Mouse (Mus musculus): ENCODE results near the gene Parg.
A peak's percentile ranks its signal among the peaks of the same experiment; 100 is the strongest.
"Not testable (repeated sequence)": the region's sequence is repeated elsewhere in the genome, so short reads cannot be mapped to it uniquely, and the experiment has no call there.

Gene Parg

DNA sequence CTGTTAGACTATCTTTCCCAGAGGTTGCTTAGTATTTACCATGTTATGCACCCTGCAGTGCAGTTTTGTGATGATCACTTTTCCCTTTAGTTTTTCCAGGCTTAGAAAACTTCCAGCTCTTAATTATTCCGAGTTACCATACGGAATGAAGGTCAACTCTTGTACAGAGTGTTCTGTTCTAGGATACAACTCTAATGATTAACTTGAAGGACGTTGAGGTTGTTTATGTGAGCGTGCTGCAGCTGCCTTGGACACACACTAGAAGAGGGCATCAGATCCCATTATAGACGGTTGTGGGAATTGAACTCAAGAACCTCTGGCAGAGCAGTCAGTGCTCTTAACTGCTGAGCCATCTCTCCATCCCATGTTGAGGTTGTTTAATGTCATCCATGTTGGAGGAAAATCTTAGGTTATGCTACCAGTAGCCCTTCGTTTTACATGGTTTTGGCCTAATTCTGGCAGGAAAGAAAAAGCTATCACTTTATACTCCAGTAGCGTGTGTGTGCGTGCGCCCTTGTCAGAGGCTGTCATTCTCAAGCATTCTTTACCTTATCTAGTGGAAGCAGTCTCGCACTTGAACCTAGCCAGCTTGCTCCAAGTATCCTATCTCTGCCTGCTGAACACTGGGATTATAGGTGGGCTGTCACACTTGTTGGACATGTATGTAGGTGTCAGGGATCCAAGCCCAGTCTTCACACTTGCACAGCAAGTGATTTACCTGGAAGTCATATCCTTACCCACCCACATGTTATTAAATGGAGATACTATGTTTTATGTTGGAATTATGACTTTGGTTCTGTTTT, 22.2 kb upstream of the Parg start:
- DNase-seq, result no peak

DNA sequence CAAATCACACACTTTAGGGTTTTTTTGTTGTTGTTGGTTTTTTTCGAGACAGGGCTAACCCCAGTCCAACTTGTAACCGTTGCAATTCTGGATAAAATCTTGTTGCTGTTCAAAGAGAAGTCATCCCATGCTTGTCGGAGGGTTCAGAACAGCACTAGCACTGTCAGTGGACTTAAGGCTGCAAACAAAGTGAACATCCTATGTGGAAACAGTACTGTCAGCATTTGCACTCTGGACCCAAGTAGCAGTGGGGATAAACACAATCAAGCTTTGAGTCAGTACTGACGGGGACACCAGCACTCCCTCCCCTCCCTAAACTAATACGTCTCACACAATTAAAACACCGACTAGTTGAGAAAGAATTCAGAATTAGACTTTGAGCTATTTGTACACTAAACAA, 20.9 kb upstream of the Parg start:
- no peak for DNase-seq

DNA sequence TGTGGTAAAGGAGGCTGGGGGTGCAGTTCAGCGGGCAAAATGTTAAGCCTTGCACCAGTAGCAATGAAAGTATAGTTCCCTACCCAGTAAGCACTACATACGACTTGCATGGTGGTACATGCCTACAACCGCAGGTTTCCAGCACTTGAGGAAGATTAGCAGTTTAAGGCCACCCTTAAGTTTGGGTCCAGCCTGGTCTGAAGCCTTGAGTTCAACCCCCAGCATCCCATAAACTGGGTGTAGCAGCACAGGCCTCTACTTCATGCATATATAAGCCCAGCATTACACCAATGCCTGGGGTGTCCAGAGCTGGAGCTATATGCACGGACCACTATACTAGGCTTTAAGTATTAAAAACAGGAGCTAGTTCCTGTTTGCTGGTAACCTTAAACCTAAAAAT, 17.9 kb upstream of the Parg start:
- no peak for DNase-seq

DNA sequence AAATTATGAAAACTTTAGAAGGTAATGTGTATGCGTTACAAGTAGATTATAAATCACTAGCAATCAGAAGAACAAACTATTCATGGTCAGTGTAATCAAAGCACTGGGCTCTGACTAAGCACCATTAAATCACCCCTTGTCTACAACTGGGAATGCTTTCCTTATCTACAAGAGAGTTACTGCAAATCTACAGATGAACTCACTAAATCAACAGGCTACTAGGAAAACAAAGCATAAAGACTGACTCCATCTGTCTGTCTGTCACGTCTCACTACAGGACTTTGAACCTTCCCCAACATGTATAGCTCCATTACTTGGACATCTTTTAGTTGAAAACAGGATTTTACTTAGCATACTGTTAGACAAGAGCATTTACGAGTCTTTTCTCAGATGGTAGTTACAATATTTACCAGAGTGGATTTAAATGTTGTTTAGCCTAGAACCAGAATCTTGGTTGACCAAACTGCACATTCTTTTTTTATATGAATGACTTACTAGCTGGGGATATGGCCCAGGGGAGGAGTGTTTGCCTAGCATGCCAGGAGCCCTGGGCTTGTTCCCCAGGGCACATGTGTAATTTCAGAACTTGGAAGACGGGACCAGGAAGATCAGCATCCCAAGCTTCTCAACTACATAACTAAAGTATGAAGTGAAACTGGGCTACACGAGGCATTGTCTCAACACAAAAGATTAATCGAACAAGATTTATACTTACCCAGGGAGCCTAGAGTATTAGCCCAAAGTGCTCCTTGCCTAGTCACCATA, 10.9 kb upstream of the Parg start:
- no peak for DNase-seq

DNA sequence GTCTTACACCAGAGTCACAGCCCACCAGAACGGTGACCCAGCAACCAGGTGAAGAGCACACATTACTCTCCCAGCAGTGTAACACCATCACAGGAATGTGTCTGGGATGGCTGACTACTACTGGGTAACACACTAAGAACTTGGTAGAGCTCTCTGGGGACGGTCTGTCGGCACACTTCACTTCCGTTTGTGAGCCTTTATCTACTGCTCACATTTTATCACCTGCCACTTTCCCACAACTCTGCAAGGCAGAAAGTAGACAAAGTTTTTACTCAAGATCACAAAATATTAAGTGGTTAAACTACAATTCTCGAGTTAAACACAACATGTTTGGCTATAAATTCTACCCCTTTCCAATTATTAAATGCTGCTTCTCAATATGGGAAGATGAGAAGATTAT, 9.8 kb upstream of the Parg start:
- DNase-seq, result no peak

DNA sequence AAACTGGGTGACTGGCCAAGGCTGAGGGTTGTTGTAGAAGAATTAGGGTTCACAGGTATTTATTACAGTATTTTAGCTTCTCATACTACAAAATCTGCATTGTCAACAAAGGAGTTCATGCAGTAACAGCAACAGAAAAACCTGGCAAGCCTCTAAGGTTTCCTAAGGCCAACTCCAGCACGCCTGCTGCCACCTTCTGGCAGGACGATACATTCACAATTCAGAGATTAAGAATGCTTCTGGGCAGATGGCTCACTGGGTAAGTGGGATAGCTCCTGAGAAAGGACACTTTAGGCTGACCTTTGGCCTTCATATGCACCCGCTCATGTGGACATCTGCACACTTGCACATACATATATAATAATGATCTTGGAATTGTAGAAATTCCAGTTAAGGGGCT, 9.3 kb upstream of the Parg start:
- peak; percentile 71 for DNase-seq

DNA sequence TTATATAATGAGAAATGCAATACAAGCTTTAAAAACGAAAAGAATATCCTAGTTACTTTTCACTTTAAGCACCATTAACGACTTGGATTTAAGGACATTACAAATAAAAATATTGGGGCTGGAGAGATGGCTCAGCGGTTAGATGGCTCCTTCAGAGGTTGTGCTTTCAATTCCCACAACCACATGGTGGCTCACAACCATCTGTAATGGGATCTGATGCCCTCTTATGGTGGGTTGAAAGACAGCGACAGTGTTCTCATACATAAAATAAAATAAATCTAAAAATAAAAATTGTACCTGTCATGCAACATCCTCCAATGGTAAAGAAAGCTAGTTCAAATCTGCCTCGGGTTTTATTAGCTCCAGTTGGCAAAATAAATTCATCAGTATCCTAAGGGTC, 8.2 kb upstream of the Parg start:
- DNase-seq, result not testable (repeated sequence)

DNA sequence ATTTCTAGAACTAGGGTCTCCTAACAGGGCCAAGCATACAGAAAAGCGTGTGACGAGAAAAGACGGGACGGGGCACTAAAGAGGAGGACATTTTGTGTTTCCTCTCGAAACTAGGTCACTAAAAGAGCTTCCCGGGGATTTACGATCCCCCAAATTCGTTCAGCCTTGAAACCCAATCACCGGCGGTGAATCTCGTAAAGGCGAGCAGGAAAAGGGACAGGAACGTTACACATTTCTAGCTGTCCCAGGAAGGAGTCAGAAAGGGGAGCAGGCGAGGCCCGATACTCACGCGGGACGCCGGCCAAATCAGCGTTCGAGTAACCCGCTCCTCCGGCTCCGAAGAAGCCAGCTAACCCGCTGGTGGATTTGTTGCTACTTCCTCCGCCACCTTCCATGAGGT, 395 bp upstream of the Parg start:
- peak; percentile 56 for DNase-seq

DNA sequence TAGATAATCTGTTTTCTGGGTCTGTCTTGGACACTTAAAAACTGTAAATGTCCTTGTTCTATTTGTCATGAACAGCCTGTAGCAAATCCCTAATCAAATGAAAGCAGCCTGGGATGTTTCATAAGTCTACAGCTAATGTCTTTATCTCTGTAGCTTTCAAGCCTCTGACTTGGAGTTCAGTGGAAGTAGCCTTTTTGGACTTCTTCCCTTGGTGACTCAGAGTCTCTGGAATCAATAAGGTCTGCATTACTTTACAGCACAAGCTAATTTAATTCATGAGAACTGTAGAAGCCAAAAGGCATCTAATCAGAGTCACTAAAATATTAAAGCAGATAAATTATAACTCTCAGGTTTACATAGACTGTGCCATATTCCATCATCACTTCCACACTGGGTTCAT, 24.9 kb downstream of the Parg start:
- DNase-seq, result no peak

DNA sequence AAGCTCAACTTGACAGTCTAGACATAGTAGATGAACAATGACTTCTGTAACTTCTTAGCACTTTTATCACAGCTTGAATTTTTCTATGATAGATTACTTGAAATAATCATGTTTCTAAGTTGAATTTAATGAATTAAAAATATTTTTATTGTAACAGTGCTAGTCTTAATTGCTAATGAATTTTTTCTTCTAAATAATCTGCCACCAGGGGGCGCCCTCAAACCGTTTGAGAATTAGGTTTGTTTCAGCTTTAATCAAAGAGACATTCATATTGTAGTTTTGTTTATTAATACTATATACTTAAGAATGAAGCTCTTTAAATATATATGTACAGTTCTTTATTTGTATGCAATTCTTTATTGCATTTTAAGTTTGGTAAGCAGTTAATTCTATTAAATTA, 27.2 kb downstream of the Parg start:
- peak; percentile 67 for DNase-seq

DNA sequence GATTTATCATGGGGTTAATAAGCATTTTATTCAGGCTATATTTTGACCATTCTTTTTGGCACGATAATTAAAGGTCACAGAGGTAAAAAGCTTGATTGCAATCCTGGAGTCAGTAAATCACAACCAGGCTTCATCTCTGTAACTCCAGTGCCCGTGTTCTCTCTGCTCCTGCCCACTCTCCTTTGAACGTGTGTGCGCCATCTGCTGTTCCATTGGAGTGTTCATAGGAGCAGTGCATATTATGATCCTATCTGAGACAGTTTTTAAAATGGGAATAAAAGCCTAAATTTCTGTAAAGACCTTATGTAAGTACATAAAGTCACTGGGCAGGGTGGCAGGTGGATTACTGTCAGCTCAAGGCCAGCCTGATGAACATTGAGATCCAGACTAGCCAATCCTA, 40.7 kb downstream of the Parg start:
- DNase-seq, result no peak

DNA sequence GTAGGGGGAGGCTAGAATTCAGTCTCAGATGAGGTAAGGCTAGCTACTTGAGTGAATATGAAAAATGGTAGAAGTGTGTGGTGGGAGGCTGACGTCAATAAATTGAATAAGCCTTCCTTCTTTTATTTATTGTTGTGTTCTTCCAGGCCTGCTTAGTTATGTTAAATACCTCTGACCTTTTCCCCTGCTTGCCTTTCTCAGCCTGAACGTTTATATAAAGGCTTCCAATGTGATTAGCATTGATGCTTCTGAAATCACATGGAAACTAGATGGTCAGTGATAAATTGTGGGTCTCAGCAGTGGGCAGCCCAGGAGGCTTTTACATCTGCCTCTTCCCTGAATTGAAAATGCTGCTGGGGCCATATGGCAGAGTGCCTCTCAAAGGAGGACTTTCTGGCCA, 44.3 kb downstream of the Parg start:
- no peak for DNase-seq

DNA sequence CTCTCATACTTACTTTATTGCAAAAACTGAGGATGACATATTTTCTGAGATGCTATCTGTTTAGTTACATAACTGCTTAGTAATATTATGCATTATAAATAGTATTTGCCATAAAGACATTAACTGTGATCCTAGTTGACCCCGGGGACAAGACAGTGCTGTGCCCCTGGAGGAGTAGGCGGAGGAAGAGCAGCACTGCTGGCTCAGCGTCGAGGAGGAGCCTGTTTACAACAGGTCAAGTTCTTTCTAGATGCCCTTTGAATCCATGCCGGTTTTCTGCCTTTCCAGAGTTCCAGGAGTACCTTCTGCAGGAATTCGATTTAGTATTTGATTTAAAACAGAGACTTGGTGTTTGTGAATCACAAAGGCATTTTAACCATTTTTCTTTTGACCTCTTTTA, 47.9 kb downstream of the Parg start:
- DNase-seq, result no peak

DNA sequence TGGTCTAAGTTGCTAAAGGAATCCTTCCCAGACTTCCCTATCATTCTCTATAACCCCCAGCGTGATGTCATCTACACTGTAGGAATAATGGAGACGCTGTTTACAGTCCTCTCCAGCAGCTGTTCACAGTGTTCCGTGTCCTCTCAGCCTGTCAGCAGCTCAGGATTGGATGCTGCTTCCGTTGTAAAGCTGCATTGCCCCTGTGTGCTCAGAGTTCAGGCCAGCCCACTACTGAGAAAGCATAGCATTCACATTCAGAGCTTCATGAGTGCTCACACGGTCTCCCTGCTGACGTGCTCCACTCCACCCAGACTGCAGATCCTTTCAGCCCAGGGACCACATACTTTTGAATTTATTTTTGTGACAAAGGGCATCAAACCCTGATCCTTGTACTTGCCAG, 59.1 kb downstream of the Parg start:
- no peak for DNase-seq

DNA sequence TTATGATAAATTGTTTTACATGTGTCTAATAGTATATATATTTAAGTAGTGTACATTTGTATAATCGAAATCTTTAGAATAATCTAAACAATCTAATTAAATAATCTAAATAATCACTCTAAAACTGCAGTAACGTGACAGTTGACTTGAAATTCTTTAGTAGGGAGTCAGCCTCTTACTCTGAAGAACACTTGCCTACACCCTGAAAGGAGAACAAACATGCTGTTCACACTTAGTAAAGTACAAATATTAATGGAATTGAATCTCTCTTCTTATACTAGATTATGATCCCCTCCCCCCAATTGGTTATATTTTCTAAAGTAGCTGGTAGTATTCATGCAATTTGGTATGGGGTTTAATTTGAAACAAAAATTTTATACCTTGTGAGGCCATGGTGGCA, 60.0 kb downstream of the Parg start:
- no peak for DNase-seq

DNA sequence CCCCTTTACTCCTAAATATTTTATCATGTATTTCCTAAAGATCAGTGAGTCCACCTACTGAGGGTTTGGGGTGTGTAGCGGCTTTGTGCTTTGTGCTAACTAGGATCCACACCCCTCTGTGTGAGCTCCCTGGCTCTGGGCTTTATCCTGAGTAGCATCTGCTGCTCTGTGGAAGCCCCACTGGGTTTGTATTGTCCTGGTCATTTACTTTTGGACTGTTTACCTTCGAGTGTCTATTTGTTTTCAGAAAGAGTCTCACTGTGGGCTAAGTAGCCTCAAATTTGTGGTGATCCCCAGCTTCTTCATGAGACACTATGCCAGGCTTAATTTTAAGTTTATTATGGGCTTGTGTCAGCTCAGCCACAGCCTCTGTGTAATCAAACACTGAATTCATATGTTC, 67.2 kb downstream of the Parg start:
- no peak for DNase-seq

DNA sequence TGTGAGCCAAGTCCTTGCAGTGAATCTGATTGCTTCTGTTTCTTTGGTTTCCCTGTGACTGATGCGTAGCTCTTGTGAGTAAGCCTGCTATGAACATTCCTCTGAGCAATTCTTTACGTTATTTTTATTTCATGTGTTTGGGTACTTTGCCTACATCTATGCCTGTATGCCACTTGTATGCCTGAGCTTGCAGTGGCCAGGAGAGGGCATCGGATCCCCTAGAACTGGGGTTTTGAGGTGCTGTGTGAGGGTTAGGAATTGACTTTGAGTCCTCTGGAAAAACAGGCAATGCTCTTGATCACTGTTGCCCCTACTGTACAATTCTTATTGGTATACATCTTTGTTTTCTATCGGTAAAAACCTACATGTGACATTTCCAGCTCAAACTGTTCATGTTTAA, 67.8 kb downstream of the Parg start:
- DNase-seq, result peak; percentile 3

DNA sequence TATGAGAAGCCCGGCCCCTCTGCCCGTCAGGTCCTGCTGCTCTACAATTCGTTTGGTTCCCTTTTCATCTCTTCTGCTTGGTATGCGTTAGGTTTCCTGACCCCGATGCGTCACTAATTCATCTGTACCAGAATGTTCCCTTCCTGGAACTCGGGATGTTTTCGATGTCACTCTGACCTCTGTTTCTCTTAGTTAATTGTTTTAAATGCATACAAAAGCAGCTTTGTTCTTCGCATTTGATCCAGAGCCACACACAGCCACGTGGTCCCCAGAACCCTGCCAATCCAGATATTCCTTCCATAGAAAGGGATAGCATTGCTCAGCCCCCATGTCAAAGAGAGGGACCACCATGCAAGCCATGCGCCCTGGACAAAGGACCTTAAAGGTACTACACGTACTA, 99.9 kb downstream of the Parg start:
- peak; percentile 48 for DNase-seq

DNA sequence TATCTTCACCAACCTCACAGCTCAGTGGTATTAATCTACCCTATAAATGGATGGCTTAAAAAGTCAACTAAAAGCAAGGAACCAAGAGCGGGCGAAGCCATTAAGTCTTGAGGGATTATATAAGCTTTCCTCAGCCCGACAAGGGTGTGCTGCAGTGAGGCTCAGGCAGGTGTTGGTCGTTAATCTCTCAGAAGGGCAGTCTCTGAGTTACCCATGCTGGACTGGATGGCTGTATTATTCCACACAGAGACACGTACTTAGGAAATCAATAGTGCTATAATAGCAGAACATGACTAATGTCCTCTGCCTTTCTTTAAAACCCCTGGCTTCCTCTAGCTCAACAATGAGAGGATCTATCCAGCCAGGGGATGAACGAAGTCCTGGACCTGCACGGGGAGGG, 100.7 kb downstream of the Parg start:
- peak; percentile 24 for DNase-seq

DNA sequence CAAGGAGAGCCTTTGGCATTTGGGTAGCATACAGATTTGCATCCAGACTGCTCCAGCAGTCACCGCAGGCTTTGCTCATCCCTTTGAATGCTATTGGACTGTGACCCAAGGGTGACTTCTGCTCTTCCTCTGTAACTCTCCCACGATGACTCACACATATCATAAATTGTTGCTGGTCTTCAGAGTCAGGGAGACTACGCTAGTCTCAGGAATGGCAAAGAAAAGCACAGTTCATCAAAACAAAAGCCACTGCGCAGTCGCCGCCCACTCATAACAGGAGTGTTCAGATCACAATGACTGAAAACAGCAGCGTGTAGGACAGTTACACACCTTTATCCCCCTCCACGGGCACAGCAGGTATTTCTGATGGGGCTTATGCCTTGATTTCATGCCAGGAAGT, 103.2 kb downstream of the Parg start:
- no peak for DNase-seq

DNA sequence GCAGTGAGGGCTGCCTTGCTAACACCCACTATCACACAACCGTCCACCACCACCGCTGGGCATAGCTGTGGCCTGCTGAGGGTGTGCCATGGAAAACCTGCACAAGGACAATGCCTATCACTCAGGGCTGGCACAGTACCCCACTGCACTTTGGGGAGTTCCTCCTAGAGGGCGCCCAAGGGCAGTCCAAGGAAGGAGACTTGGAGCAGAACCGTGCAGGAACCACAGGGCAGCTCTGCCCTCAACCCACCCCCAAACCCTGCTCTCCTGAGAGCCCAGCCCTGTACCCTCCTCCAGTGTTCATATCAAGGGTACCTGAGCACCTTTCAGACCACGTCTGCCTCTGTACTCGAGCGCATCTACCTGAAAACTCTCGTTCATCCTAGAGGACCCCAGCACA, 108.1 kb downstream of the Parg start:
- peak; percentile 66 for DNase-seq

DNA sequence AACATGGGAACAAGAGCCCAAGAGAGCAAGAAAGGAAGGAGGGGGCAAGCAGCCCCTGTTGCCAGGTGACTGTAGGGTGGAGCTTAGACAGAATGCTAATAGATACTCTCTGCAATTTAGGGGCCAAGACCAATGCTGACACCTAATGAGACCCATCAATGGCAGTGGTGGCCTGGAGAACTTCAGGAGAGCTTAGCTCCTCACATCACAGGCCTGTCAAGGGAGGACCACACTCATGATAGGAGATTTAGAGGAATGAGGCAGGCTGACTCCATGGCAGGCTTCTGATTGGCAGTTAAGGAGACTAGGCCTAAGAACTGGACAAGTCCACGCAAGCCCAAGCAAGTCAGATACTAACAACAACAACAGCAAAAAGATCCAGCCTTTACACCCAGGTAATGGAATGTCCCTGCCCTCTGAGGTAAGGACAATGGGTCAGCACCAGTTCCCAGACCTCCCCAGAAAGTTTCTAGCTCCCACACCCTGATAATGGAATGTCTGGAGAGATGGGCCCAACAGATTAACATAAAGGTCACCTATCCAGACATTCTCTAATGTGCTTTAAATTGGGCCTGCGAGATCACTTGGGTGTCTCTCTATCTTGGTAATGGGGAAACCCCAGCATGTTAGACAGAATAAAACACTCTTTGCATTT, 109.8 kb downstream of the Parg start:
- DNase-seq, result no peak

DNA sequence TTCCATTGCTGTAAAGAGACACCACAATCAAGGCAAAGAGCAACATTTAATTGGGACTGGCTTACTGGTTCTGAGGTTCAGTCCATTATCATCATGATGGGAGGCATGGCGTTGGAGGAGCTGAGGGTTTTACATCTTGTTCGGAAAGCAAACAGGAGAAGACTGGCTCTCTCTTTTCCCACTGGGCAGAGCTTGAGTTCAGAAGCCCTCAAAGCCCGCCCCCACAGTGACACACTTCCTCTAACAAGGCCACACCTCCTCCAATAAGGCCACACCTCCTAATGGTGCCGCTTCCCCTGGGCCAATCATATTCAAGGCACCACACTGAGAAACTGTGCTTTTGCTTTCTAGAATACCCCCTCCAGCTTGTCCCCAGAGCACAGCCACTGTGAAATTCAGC, 116.1 kb downstream of the Parg start:
- DNase-seq, result peak; percentile 66
